Mouse (Mus musculus): ENCODE measurements around the gene Aqp3. TPM values are rescaled to one million over a fixed set of nuclear protein-coding genes. Genes with fewer than 3 reads are reported as not detected.
"Not testable (repeated sequence)": the region's sequence is repeated elsewhere in the genome, so short reads cannot be mapped to it uniquely, and the experiment has no call there.

The Aqp3 gene
- polyA plus RNA-seq, 1 experiment from 2014 or later = 10.7 TPM

GRCm38 (mm10) chr4:41089189-41089588, 8.8 kb downstream of the Aqp3 start:
- Histone ChIP-seq H3K4me2 (ENCODE audit: low read depth, low read length) (peak overlapping the region; percentile 40; the same call in 1 of the 2 replicates), H3K9ac (replicated peaks) (no peak overlapping the region), H3K4me1 (ENCODE audit: insufficient read depth) (peaks cover 41% of the 10 kb centered on the region), H3K27me3 (ENCODE audit: insufficient read depth, low read length) (no peaks in the 10 kb centered on the region), H3K27ac (ENCODE audit: low read depth) (no peak overlapping the region), H3K9me3 (ENCODE audit: low read length) (no peaks in the 10 kb centered on the region), H3K36me3 (replicated peaks; ENCODE audit: insufficient read depth, low read length) (no peaks in the 10 kb centered on the region), H3K4me3 (ENCODE audit: low read depth, low read length) (no peak overlapping the region)
- 78% methylated on average over 4 of the region's 4 CpGs for WGBS (ENCODE audit: insufficient replicate concordance)
- TF ChIP-seq CTCF (IDR thresholded peaks at IDR 0.05; ENCODE audit: low read depth) = no peak
- TF ChIP-seq EP300 (IDR thresholded peaks at IDR 0.05; ENCODE audit: low read depth) = no peak
- ATAC-seq (no peak), DNase-seq (no peak)

- DNase-seq (no peak), ATAC-seq (peak; percentile 94)
- Histone ChIP-seq H3K36me3 (replicated peaks; ENCODE audit: insufficient read depth, low read length) (no peaks in the 10 kb centered on the region), H3K27me3 (ENCODE audit: insufficient read depth, low read length) (no peaks in the 10 kb centered on the region), H3K9me3 (ENCODE audit: low read length) (no peaks in the 10 kb centered on the region), H3K9ac (replicated peaks) (peak overlapping the region; percentile 30; the same call in 1 of the 2 replicates), H3K4me3 (ENCODE audit: low read depth, low read length) (no peak overlapping the region), H3K4me2 (ENCODE audit: low read depth, low read length) (peak overlapping the region; percentile 62), H3K27ac (ENCODE audit: low read depth) (peak overlapping the region; percentile 82), H3K4me1 (ENCODE audit: insufficient read depth) (peaks cover 44% of the 10 kb centered on the region)
- WGBS (ENCODE audit: insufficient replicate concordance) = 49% methylated on average over 16 of the region's 16 CpGs
- TF ChIP-seq EP300 (IDR thresholded peaks at IDR 0.05; ENCODE audit: low read depth) (peak; percentile 97), CTCF (IDR thresholded peaks at IDR 0.05; ENCODE audit: low read depth) (no peak)
Measured at GRCm38 (mm10) chr4:41087459-41088298, 10.3 kb downstream of the Aqp3 start.

GRCm38 (mm10) chr4:41086947-41087346, 11.0 kb downstream of the Aqp3 start:
- ATAC-seq = peak; percentile 68
- Histone ChIP-seq H3K27me3 (ENCODE audit: insufficient read depth, low read length) (no peaks in the 10 kb centered on the region), H3K36me3 (replicated peaks; ENCODE audit: insufficient read depth, low read length) (no peaks in the 10 kb centered on the region), H3K4me1 (ENCODE audit: insufficient read depth) (peaks cover 44% of the 10 kb centered on the region), H3K4me3 (ENCODE audit: low read depth, low read length) (no peak overlapping the region), H3K4me2 (ENCODE audit: low read depth, low read length) (peak overlapping the region; percentile 62), H3K27ac (ENCODE audit: low read depth) (peak overlapping the region; percentile 82), H3K9me3 (ENCODE audit: low read length) (no peaks in the 10 kb centered on the region), H3K9ac (replicated peaks) (no peak overlapping the region)
- 54% methylated on average over 9 of the region's 9 CpGs for WGBS (ENCODE audit: insufficient replicate concordance)
- no peak for TF ChIP-seq CTCF (IDR thresholded peaks at IDR 0.05; ENCODE audit: low read depth)
- no peak for TF ChIP-seq EP300 (IDR thresholded peaks at IDR 0.05; ENCODE audit: low read depth)
- no peak for DNase-seq

- Histone ChIP-seq H3K9me3 (ENCODE audit: low read length) (no peaks in the 10 kb centered on the region), H3K4me3 (ENCODE audit: low read depth, low read length) (no peak overlapping the region), H3K27ac (ENCODE audit: low read depth) (no peak overlapping the region), H3K4me2 (ENCODE audit: low read depth, low read length) (no peak overlapping the region), H3K36me3 (replicated peaks; ENCODE audit: insufficient read depth, low read length) (no peaks in the 10 kb centered on the region), H3K27me3 (ENCODE audit: insufficient read depth, low read length) (no peaks in the 10 kb centered on the region), H3K9ac (replicated peaks) (no peak overlapping the region), H3K4me1 (ENCODE audit: insufficient read depth) (peaks cover 35% of the 10 kb centered on the region)
- TF ChIP-seq CTCF (IDR thresholded peaks at IDR 0.05; ENCODE audit: low read depth) = no peak
- no peak for TF ChIP-seq EP300 (IDR thresholded peaks at IDR 0.05; ENCODE audit: low read depth)
- WGBS (ENCODE audit: insufficient replicate concordance) = 75% methylated on average over 4 of the region's 4 CpGs
- ATAC-seq (no peak), DNase-seq (no peak)
Measured at GRCm38 (mm10) chr4:41084819-41085218, 13.2 kb downstream of the Aqp3 start.

- H3K4me2 ChIP-seq (ENCODE audit: low read depth, low read length); H3K9me3 ChIP-seq (ENCODE audit: low read length); H3K27me3 ChIP-seq (ENCODE audit: insufficient read depth, low read length); DNase-seq; H3K9ac ChIP-seq (replicated peaks); H3K4me3 ChIP-seq (ENCODE audit: low read depth, low read length); H3K36me3 ChIP-seq (replicated peaks; ENCODE audit: insufficient read depth, low read length); H3K27ac ChIP-seq (ENCODE audit: low read depth): not testable (repeated sequence)
- WGBS (ENCODE audit: insufficient replicate concordance) = 41% methylated on average over 4 of the region's 4 CpGs
- peaks cover 18% of the 10 kb centered on the region for H3K4me1 ChIP-seq (ENCODE audit: insufficient read depth)
- peak; percentile 28 for ATAC-seq
Measured at GRCm38 (mm10) chr4:41082803-41083202, 15.2 kb downstream of the Aqp3 start.

- no peak for DNase-seq
- Histone ChIP-seq H3K27ac (ENCODE audit: low read depth) (no peak overlapping the region), H3K27me3 (ENCODE audit: insufficient read depth, low read length) (no peaks in the 10 kb centered on the region), H3K4me3 (ENCODE audit: low read depth, low read length) (no peak overlapping the region), H3K4me2 (ENCODE audit: low read depth, low read length) (no peak overlapping the region), H3K9me3 (ENCODE audit: low read length) (no peaks in the 10 kb centered on the region), H3K4me1 (ENCODE audit: insufficient read depth) (peaks cover 10% of the 10 kb centered on the region), H3K9ac (replicated peaks) (no peak overlapping the region), H3K36me3 (replicated peaks; ENCODE audit: insufficient read depth, low read length) (no peaks in the 10 kb centered on the region)
- WGBS (ENCODE audit: insufficient replicate concordance) = 54% methylated on average over 5 of the region's 5 CpGs
- TF ChIP-seq CTCF (IDR thresholded peaks at IDR 0.05; ENCODE audit: low read depth) (no peak), EP300 (IDR thresholded peaks at IDR 0.05; ENCODE audit: low read depth) (no peak)
- peak; percentile 68 for ATAC-seq
Measured at GRCm38 (mm10) chr4:41081733-41082132, 16.2 kb downstream of the Aqp3 start.

Measured in liver, postnatal 0 days (tissue).